Comparison of ENCODE assay signal across 8 mouse cellular contexts in the genomic region with DNA sequence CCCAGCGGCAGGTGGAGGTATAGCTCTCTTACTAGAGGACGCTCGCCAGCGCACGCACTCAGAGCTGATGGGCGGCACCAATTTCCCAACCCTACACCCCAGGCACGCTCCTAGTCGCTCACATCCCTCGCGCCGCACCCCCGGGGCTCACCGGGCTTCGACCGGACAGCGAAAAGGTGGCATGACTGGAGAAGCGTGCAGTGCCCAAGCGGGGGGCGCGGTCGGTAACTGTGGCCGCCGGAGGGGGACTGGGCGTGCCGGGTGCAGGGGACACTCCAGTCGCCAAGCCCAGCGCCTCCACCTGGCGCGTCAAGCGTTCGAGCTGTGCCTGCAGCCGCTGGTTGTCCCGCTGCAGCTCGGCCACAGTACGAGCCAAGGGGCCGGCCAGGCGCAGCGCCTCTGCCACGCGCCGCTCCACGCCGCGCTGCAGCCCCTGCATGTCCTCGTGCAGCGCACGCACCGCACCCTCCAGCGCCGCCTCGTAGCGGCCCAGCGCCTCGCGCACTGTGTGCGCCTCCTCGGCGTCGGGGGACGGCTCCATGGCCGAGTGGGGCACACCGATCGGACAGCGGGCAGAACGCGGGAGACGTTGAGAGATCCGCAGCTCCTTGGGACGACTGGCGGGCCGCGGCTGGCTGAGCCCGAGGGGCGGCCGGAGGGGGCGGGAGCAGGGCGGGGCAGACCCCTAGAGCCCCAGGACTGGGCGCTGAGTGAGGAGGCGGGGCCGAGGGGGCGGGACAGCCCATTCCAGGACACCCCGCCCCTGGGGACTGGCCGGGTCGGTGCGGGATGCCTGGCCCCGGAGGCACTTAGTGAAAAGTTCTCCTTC. TPM values are rescaled to one million over a fixed set of nuclear protein-coding genes. Genes with fewer than 3 reads are reported as not detected.
DNase-seq lines count a peak whose midpoint lies in the region; ATAC-seq lines count a peak whose summit lies in the region.

Gene Smtnl2 (minus strand): TSS at position 621 of the 829 bp plus-strand sequence.

- H3K27me3 ChIP-seq in embryonic facial prominence, embryonic 10.5 days (replicated peaks; ENCODE audit: low read depth, poor library complexity, severe bottlenecking), result peaks cover 81% of the 10 kb centered on the region
- peaks cover 5% of the 10 kb centered on the region; the same call in 1 of the 2 replicates for H3K27me3 ChIP-seq in midbrain, embryonic 16.5 days (ENCODE audit: control insufficient read depth, insufficient read depth, low read depth, low read length)
- H3K27me3 ChIP-seq in splenic B cell, adult 2 months (ENCODE audit: control insufficient read depth, insufficient read depth, low read length, poor library complexity, severe bottlenecking), result no peaks in the 10 kb centered on the region

- H3K27ac ChIP-seq in embryonic facial prominence, embryonic 10.5 days (replicated peaks), result peak within 1 kb of the TSS; percentile 83
- H3K27ac ChIP-seq in midbrain, embryonic 16.5 days (ENCODE audit: low read length), result peak within 1 kb of the TSS; percentile 13

- peak; percentile 78 to 81 for DNase-seq in adrenal gland, adult 18-20 months (ENCODE audit: low spot score in 2 of 2)
- peak; percentile 92 for DNase-seq in embryonic facial prominence, embryonic 10.5 days (ENCODE audit: low spot score)
- DNase-seq in heart, adult 18-20 months, result peak; percentile 92 to 95
- DNase-seq in kidney, adult 11 months, result peak; percentile 89
- peak; percentile 87 for DNase-seq in liver
- peak; percentile 62 for DNase-seq in splenic B cell, adult 2 months (ENCODE audit: low read depth, low spot score)

- under 1% methylated on average over 86 of the region's 86 CpGs for WGBS in embryonic facial prominence, embryonic 10.5 days
- WGBS in midbrain, embryonic 16.5 days, result under 1% methylated on average over 78 of the region's 86 CpGs

- H3K36me3 ChIP-seq in embryonic facial prominence, embryonic 10.5 days (replicated peaks), result no peaks in the 10 kb centered on the region
- H3K36me3 ChIP-seq in midbrain, embryonic 16.5 days (ENCODE audit: control insufficient read depth, insufficient read depth, low read length), result no peaks in the 10 kb centered on the region
- H3K36me3 ChIP-seq in splenic B cell, adult 2 months (ENCODE audit: control insufficient read depth, insufficient read depth, low read length, poor library complexity, severe bottlenecking), result no peaks in the 10 kb centered on the region

- peaks cover 66% of the 10 kb centered on the region for H3K4me1 ChIP-seq in embryonic facial prominence, embryonic 10.5 days
- H3K4me1 ChIP-seq in midbrain, embryonic 16.5 days (ENCODE audit: control insufficient read depth, insufficient read depth, low read length), result peaks cover 10% of the 10 kb centered on the region

- H3K9ac ChIP-seq in midbrain, embryonic 16.5 days (ENCODE audit: low read depth, low read length), result peak within 1 kb of the TSS; percentile 66

- no peaks in the 10 kb centered on the region for H3K9me3 ChIP-seq in embryonic facial prominence, embryonic 10.5 days
- no peaks in the 10 kb centered on the region for H3K9me3 ChIP-seq in midbrain, embryonic 16.5 days (replicated peaks; ENCODE audit: control insufficient read depth, low read length, poor library complexity, severe bottlenecking)

- H3K4me3 ChIP-seq in embryonic facial prominence, embryonic 10.5 days, result peak within 1 kb of the TSS; percentile 86
- H3K4me3 ChIP-seq in midbrain, embryonic 16.5 days (ENCODE audit: low read depth, low read length), result peak within 1 kb of the TSS; percentile 62

- H3K4me2 ChIP-seq in midbrain, embryonic 16.5 days (ENCODE audit: low read length), result peak within 1 kb of the TSS; percentile 72

- peak; percentile 91 for ATAC-seq in midbrain, embryonic 16.5 days
- no peak for ATAC-seq in inflammation-experienced regulatory T-cells, adult 6 months

RNA-seq across cellular contexts. Expression of gene Smtnl2, which starts in this region (rescaled TPM):
- 1 to 10 TPM; 1.3 to 2.6 TPM for total RNA-seq in adrenal gland, adult 18-20 months (2021)
- 16.4 and 16.6 TPM in 2 replicates for polyA plus RNA-seq in embryonic facial prominence, embryonic 10.5 days (2016; fragmentation: Nextera tagmentation; extraction: Ambion mirVana)
- total RNA-seq in heart, adult 18-20 months (2021), result 10 to 100 TPM in 1 of 2 experiments, 1 to 10 TPM in 1; 9.4 to 11.3 TPM
- polyA plus RNA-seq in midbrain, embryonic 16.5 days (2015; fragmentation: Nextera tagmentation; extraction: Ambion mirVana), result 10.3 and 12.2 TPM in 2 replicates
- not detected for polyA plus RNA-seq in inflammation-experienced regulatory T-cells, adult 6 months (2017; shearing (Covaris generic))

Comparison
In these comparisons a context has a peak if more than half of its experiments do, and no peak if none do; other contexts are left out.
1. RNA of gene Smtnl2 (polyA plus RNA-seq): 16.4 to 16.6 TPM in embryonic facial prominence, embryonic 10.5 days and 10.3 to 12.2 TPM in midbrain, embryonic 16.5 days; not detected in inflammation-experienced regulatory T-cells, adult 6 months; every median in the first group is over 10 times any median in the second.
2. Peak in every context shown above with its lines, with median percentiles within 50 percentile points of each other: DNase-seq.